Comparison of ENCODE assay signal across 21 mouse cellular contexts in genomic region chr16:24902111-24902510, GRCm38 (mm10).
DNase-seq lines count a peak whose midpoint lies in the region; ATAC-seq and TF ChIP-seq lines count a peak whose summit lies in the region.
"Had no signal": no experiment of that assay in that cellular context is flagged by ENCODE, and none has a peak within 500 bp of the region (broad histone marks: within the 10 kb centered on the region; RNA-seq: fewer than 3 reads in every experiment).

No protein-coding gene starts in this region.

- TF ChIP-seq EP300 in liver, postnatal 0 days (IDR thresholded peaks at IDR 0.05; ENCODE audit: low read depth) = no peak

- H3K27ac ChIP-seq in gastrocnemius, adult 2 months = peak overlapping the region; percentile 82
- H3K27ac ChIP-seq in intestine, postnatal 0 days (ENCODE audit: low read depth, low read length) = no peak overlapping the region
- H3K27ac ChIP-seq in intestine, embryonic 16.5 days (ENCODE audit: low read length) = no peak overlapping the region
- H3K27ac ChIP-seq in liver, postnatal 0 days (ENCODE audit: low read depth) = peak overlapping the region; percentile 22; the same call in 1 of the 2 replicates
- H3K27ac ChIP-seq: embryonic facial prominence, embryonic 15.5 days; forebrain, embryonic 10.5 days; hindbrain, embryonic 10.5 days; hindbrain, embryonic 14.5 days had no signal

- 0 out of 2 replicates have a peak, but pooled peaks have one; percentile 13 for ATAC-seq in intestine, postnatal 0 days
- ATAC-seq in intestine, embryonic 16.5 days = no peak
- ATAC-seq in liver, postnatal 0 days = peak; percentile 36; the same call in 1 of the 2 replicates
- ATAC-seq: CD4-positive, CD25-positive, alpha-beta regulatory T cell, adult 4 months; forebrain, embryonic 14.5 days had no signal

- WGBS in intestine, postnatal 0 days = 62% methylated on average over 1 of the region's 1 CpGs
- 74% methylated on average over 1 of the region's 1 CpGs for WGBS in intestine, embryonic 16.5 days
- 38% methylated on average over 1 of the region's 1 CpGs for WGBS in liver, postnatal 0 days (ENCODE audit: insufficient replicate concordance)

- no peak overlapping the region for H3K4me3 ChIP-seq in gastrocnemius, adult 2 months
- H3K4me3 ChIP-seq in intestine, postnatal 0 days (ENCODE audit: low read depth, low read length) = no peak overlapping the region
- H3K4me3 ChIP-seq in intestine, embryonic 16.5 days (ENCODE audit: low read length) = no peak overlapping the region
- no peak overlapping the region for H3K4me3 ChIP-seq in liver, postnatal 0 days (ENCODE audit: low read depth, low read length)
- H3K4me3 ChIP-seq: embryonic facial prominence, embryonic 15.5 days; erythroblast, embryonic 14.5 days; forebrain, embryonic 10.5 days; hindbrain, embryonic 10.5 days had no signal

- no peak overlapping the region for H3K9ac ChIP-seq in intestine, postnatal 0 days (ENCODE audit: low read depth, low read length)
- H3K9ac ChIP-seq in intestine, embryonic 16.5 days (ENCODE audit: low read depth, low read length) = no peak overlapping the region
- no peak overlapping the region for H3K9ac ChIP-seq in liver, postnatal 0 days (replicated peaks)
- H3K9ac ChIP-seq: embryonic facial prominence, embryonic 15.5 days; hindbrain, embryonic 14.5 days had no signal

- no peak for TF ChIP-seq CTCF in gastrocnemius, adult 2 months (IDR thresholded peaks at IDR 0.05)
- no peak for TF ChIP-seq CTCF in intestine, postnatal 0 days (IDR thresholded peaks at IDR 0.05; ENCODE audit: low read depth)
- no peak for TF ChIP-seq CTCF in liver, postnatal 0 days (IDR thresholded peaks at IDR 0.05; ENCODE audit: low read depth)

- H3K9me3 ChIP-seq in intestine, postnatal 0 days (ENCODE audit: control insufficient read depth) = no peaks in the 10 kb centered on the region
- H3K9me3 ChIP-seq in intestine, embryonic 16.5 days (ENCODE audit: control insufficient read depth, low read length) = no peaks in the 10 kb centered on the region
- no peaks in the 10 kb centered on the region for H3K9me3 ChIP-seq in liver, postnatal 0 days (ENCODE audit: low read length)
- H3K9me3 ChIP-seq: embryonic facial prominence, embryonic 15.5 days; forebrain, embryonic 10.5 days; hindbrain, embryonic 10.5 days had no signal

- no peak for DNase-seq in gastrocnemius, adult 2 months
- no peak for DNase-seq in gastrocnemius, postnatal 25 days
- no peak for DNase-seq in liver, postnatal 0 days
- DNase-seq in liver (no peak), adipocyte (ENCODE audit: low spot score) (peak; percentile 46)
- DNase-seq: adrenal gland, postnatal 10 days; B cell, adult 2 months; cerebellum, adult 11 months; cerebellum, adult 8-10 months; cerebellum, postnatal 14 days; embryo, embryonic 11 days had no signal

- H3K27me3 ChIP-seq in intestine, postnatal 0 days (replicated peaks; ENCODE audit: control insufficient read depth, insufficient read depth, low read length) = no peaks in the 10 kb centered on the region
- no peaks in the 10 kb centered on the region for H3K27me3 ChIP-seq in intestine, embryonic 16.5 days (replicated peaks; ENCODE audit: control insufficient read depth, insufficient read depth, low read length)
- no peaks in the 10 kb centered on the region for H3K27me3 ChIP-seq in liver, postnatal 0 days (ENCODE audit: insufficient read depth, low read length)
- H3K27me3 ChIP-seq: embryonic facial prominence, embryonic 15.5 days had no signal

- H3K4me1 ChIP-seq in intestine, postnatal 0 days (replicated peaks; ENCODE audit: control insufficient read depth, insufficient read depth, low read length) = peaks cover 9% of the 10 kb centered on the region
- H3K4me1 ChIP-seq in intestine, embryonic 16.5 days (ENCODE audit: control insufficient read depth, insufficient read depth, low read length) = peaks cover 18% of the 10 kb centered on the region
- peaks cover 12% of the 10 kb centered on the region; the same call in 1 of the 2 replicates for H3K4me1 ChIP-seq in liver, postnatal 0 days (ENCODE audit: insufficient read depth)
- H3K4me1 ChIP-seq: embryonic facial prominence, embryonic 15.5 days had no signal

- no peak overlapping the region for H3K4me2 ChIP-seq in intestine, postnatal 0 days (replicated peaks; ENCODE audit: low read depth)
- H3K4me2 ChIP-seq in intestine, embryonic 16.5 days (ENCODE audit: low read depth, low read length) = no peak overlapping the region
- no peak overlapping the region for H3K4me2 ChIP-seq in liver, postnatal 0 days (ENCODE audit: low read depth, low read length)
- H3K4me2 ChIP-seq: embryonic facial prominence, embryonic 15.5 days; hindbrain, embryonic 14.5 days had no signal

- H3K36me3 ChIP-seq in intestine, postnatal 0 days (ENCODE audit: control insufficient read depth, insufficient read depth) = no peaks in the 10 kb centered on the region
- no peaks in the 10 kb centered on the region for H3K36me3 ChIP-seq in intestine, embryonic 16.5 days (ENCODE audit: control insufficient read depth, insufficient read depth, low read length)
- no peaks in the 10 kb centered on the region for H3K36me3 ChIP-seq in liver, postnatal 0 days (replicated peaks; ENCODE audit: insufficient read depth, low read length)
- H3K36me3 ChIP-seq: embryonic facial prominence, embryonic 15.5 days; forebrain, embryonic 10.5 days; G1E; hindbrain, embryonic 10.5 days had no signal

- intact Hi-C loops in gastrocnemius, adult 2 months (cut with DNase I) = loop anchor here (5.0 kb wide), 1 partner anchor 920 kb away; no protein-coding TSS in a partner anchor

Comparison
In these comparisons a context has a peak if more than half of its experiments do, and no peak if none do; other contexts are left out.
1. H3K27ac ChIP-seq: peak in gastrocnemius, adult 2 months (single experiment) and liver, postnatal 0 days (single experiment); none in intestine, postnatal 0 days (single experiment) and intestine, embryonic 16.5 days (single experiment).